Mouse (Mus musculus): Measurements from ENCODE around the gene Grip1.

The Grip1 gene

DNA sequence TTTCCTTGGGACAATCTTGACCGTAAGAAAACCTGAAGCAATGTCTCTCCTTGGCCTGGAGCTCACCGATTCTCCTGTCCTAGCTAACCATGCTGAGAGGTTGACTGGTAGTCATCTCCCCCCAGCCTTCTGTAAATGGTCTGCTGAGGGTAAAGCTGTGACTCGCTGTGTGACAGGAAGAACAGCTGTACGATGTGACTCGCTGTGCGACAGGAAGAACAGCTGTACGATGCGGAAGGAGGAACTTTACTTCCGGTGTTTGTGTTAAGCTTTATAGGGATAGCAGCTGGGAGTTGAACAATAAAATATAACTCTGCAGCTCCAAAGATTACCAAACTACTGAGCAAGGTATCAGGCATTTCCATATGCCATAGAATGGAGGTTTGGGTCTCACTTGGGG is 119.5 kb downstream of the Grip1 start:
- no peak for DNase-seq (ENCODE audit: low spot score in 2 of 2)

- DNase-seq (ENCODE audit: low spot score in 2 of 2): no peak
Measured at GRCm38 (mm10) chr10:119575780-119576179, 122.2 kb downstream of the Grip1 start.

- no peak for DNase-seq (ENCODE audit: low spot score in 2 of 2)
Measured at GRCm38 (mm10) chr10:119580024-119580423, 126.4 kb downstream of the Grip1 start.

DNA sequence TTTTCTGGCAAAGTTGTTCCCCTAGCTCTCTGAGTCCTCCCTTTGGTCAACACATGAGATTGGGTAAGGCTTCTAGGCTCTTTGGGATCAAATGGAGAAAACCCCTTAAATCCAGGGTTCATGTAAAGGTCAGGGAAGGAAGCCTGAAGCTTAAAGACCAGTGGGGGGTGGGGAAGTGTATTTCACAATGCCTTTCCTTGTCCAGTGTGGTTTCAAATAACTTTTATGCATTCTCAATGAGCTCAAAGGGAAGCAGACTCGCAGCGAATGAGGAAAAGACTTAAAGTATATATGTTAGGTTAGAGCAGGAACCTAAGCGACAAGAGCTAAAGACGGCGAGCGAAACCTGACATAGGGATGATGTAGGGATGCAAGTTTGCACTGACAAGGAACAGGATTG is 131.0 kb downstream of the Grip1 start:
- no peak for DNase-seq (ENCODE audit: low spot score in 2 of 2)

- DNase-seq (ENCODE audit: low spot score in 2 of 2): no peak
Measured at GRCm38 (mm10) chr10:119586976-119587375, 133.3 kb downstream of the Grip1 start.

- no peak for DNase-seq (ENCODE audit: low spot score in 2 of 2)
Measured at GRCm38 (mm10) chr10:119596822-119597221, 143.2 kb downstream of the Grip1 start.

DNA sequence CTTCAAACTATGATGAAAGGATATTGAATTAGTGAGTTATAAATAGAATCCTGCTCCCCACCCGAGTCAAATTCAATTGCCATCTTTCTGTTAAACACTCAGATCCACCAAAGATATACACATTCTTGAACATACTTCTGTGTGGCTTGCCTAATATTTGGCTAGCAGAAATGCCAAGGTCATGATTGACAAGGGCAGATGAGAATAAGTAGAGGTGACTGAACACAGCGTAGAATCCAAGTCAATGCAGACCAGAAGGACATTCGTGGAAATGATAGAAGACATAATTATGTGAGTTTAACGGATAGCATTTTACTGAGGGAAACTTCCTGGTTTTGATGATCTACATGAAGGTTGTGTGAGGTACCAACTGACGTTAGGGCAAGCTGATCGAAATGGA is 153.9 kb downstream of the Grip1 start:
- no peak for DNase-seq (ENCODE audit: low spot score in 2 of 2)

DNA sequence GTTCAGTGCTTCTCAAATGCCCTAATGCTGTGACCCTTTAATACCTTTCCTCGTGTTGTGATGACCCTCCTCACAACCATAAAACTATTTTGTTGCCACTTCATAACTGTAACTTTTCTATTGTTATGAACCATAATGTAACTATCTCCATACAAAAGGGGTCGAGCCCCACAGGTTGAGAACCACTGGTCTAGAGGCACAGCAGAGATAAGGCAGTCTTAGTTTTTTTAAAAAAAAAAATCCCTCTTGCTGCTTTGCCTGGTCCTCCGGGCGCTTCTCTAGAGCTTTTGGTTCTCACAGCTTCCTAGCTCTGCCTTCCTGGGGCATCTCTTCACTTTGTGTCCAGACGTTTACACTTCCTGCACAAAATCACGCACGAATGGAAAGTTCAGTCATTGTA is 155.4 kb downstream of the Grip1 start:
- no peak for DNase-seq (ENCODE audit: low spot score in 2 of 2)

- no peak for DNase-seq (ENCODE audit: low spot score in 2 of 2)
Measured at GRCm38 (mm10) chr10:119610279-119610895, 156.8 kb downstream of the Grip1 start.

DNA sequence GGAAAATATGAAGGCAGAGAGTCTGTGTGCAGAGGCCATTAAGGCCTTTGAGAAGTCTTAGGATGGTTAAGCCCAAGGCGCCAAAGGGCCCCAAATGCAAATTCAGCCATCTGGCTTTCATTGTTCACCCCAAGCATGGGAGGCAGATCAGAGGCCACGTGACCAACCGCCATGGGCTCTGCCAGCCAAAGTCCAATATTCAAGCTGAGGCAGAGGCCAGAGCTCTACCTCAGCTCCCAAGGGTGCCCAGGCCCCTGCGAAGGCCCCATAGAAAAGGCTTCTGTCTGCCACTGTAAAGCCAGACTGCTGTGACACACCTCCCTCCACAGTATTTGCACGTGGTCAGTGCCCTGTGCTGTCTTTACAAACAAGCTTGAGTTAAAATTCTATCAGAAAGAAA is 158.4 kb downstream of the Grip1 start:
- no peak for DNase-seq (ENCODE audit: low spot score in 2 of 2)

DNA sequence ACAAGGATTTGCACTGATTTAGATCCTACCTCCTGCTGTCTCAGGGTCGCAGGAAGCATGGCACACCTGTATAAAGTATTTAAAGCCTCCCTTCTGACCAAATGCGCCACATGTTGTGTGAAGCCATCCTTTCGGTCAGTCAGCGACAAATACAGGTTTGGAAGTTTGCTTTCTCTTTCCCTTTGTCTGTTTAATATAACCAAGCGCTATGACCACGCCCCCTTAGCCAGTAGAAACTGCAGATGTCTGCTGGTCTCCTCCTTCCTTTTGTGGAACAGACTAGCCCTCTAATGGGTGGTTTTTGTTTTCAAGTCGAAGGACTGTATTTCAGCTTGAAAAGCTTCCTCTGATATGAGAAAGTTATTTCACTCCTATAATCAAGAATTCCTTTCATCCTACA is 161.1 kb downstream of the Grip1 start:
- no peak for DNase-seq (ENCODE audit: low spot score in 2 of 2)

- peak; percentile 10 to 18 for DNase-seq (ENCODE audit: low spot score in 2 of 2)
Measured at GRCm38 (mm10) chr10:119615240-119615885, 161.7 kb downstream of the Grip1 start.

DNA sequence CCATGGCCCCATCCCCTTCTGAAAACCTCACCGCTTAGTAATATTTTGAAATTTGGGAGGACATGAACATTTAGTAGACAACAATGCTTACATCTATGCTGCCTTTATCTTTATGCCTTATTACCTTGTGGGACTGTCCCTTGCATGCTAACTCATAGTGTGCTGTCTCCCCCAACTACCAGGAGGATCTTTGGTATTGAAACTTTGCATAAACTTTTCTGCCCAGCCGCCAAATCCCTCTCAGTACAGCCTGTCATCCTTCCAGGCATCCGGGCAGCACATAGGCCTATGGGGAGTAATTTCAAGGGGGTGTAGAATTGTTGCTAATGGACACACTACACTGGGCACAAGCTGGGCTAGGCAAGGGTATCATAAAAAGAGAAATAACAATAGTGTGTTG is 162.4 kb downstream of the Grip1 start:
- DNase-seq (ENCODE audit: low spot score in 2 of 2): no peak

DNA sequence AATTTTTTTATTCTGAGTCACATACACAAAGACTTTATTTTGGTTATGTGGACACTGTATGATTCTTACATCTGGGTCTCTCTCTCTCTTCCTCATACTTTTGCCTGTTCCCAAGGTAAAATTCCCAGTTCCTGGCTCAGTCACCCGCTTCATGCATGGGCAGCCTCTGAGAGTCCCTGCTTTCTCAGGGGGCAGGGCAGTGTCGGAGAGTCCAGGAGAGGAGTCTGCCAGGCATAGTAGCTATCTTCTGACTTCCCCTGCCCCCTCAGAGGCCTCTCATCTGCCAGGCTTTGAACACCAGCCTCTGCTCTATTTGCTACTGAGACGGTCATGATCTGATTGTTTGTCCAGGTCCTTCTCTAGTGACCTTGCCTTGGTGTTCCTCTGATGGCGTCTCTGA is 175.0 kb downstream of the Grip1 start:
- DNase-seq (ENCODE audit: low spot score in 2 of 2): no peak

- DNase-seq (ENCODE audit: low spot score in 2 of 2): no peak
Measured at GRCm38 (mm10) chr10:119630401-119630800, 176.8 kb downstream of the Grip1 start.

GRCm38 (mm10) chr10:119631966-119632365 is 178.3 kb downstream of the Grip1 start:
- no peak for DNase-seq (ENCODE audit: low spot score in 2 of 2)

- no peak for DNase-seq (ENCODE audit: low spot score in 2 of 2)
Measured at GRCm38 (mm10) chr10:119634544-119634943, 180.9 kb downstream of the Grip1 start.

- no peak for DNase-seq (ENCODE audit: low spot score in 2 of 2)
Measured at GRCm38 (mm10) chr10:119640534-119640933, 186.9 kb downstream of the Grip1 start.

- DNase-seq (ENCODE audit: low spot score in 2 of 2): no peak
Measured at GRCm38 (mm10) chr10:119641011-119641410, 187.4 kb downstream of the Grip1 start.

DNA sequence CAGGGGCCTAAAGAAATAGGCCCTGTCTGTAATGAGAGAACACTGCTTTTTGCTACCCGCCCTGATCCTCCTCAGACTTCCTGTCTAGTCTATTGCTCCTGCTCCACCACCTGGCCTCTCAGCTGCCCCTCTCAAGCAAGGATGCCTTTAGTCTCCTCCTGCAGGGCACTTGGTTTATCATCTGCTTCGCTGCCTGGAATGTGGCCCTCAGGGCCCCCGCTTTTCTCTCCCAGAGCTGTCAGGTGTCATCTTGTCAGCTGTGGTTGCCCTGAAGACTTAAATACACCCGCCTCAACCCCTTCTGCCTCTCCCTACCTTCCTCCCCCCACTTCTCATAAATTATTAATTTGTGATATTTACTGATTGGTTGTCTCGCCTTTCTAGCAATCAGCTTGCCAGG is 190.7 kb downstream of the Grip1 start:
- no peak for DNase-seq (ENCODE audit: low spot score in 2 of 2)

- peak; percentile 57 to 62 for DNase-seq (ENCODE audit: low spot score in 2 of 2)
Measured at GRCm38 (mm10) chr10:119646500-119647439, 193.1 kb downstream of the Grip1 start.

GRCm38 (mm10) chr10:119660677-119661353 is 207.2 kb downstream of the Grip1 start:
- no peak for DNase-seq (ENCODE audit: low spot score in 2 of 2)
